Mouse (Mus musculus) right cerebral cortex, adult 2 months (tissue): Measurements from ENCODE around the gene Tcl1b2.
A peak's percentile ranks its signal among the peaks of the same experiment; 100 is the strongest.
"Not testable (repeated sequence)": the region's sequence is repeated elsewhere in the genome, so short reads cannot be mapped to it uniquely, and the experiment has no call there.

Experiments used
- DNase-seq, 2 experiments: peaks; one replicate each; pipeline ENCODE4 v3.0.0; 2021 to 2022; ENCODE audit warnings: low spot score in 2 of 2

Gene Tcl1b2

DNA sequence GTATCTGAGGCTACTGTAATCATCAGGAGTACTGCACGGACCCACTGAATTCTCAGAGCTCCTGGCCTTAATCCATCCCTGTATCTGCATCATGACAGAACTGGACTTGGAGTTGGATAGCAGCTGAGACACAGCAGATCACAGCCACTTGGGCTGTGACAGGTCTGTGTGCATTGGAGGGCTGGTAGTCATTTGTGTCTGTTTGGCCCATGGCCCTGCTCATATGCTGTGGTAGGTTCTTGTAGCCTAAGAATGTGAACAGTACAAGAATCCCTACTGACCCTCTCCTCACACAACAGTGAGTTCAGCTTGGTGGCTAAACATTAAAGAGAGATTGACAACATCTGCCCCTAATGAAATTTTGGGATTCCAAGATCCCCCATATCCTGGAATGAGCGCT is 27.6 kb downstream of the Tcl1b2 start:
- DNase-seq, result no peak

DNA sequence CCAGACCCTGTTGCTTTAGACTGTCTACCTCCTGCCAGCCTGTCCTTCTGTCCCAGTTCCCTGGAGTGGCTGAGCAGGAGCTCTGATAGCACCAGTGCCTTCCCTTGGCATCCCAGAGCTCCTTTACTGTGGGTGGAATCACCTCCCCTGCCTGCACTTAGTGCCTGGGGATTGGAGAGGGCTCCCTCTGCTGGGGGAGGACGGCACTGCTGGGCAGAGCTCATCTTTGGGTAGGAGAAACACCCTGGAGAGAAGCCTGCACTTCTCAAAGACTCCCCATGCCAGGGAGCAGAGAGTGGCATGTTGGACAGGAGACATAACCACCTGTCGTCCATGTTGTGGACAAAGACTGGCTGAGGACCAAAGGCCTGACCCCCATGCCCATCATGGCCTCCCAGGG is 28.5 kb downstream of the Tcl1b2 start:
- peak; percentile 51 to 60 for DNase-seq

DNA sequence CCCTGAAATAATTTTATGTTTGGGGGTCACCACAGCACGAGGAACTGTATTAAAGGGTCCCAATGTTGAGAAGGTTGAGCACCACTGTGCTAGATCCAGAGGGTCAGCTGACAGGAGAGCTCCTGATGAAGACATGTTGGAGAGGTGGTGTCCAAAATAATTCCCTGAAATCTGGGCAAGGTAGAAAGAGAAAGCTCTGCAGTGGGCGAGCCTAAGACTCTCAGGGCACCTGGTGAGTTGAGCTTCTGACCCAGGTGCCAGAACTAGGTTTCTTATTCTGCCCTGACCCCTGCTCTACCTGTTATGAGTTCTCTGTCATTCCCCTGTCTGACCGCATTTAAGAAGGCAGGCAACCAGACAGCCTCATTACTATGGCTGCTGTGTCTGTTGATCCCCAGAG is 30.2 kb downstream of the Tcl1b2 start, which contains the start of gene Tcl1b5:
TSS of gene Tcl1b5 (plus strand) at position 301 of the 400 bp plus-strand sequence.
- DNase-seq, result not testable (repeated sequence)

DNA sequence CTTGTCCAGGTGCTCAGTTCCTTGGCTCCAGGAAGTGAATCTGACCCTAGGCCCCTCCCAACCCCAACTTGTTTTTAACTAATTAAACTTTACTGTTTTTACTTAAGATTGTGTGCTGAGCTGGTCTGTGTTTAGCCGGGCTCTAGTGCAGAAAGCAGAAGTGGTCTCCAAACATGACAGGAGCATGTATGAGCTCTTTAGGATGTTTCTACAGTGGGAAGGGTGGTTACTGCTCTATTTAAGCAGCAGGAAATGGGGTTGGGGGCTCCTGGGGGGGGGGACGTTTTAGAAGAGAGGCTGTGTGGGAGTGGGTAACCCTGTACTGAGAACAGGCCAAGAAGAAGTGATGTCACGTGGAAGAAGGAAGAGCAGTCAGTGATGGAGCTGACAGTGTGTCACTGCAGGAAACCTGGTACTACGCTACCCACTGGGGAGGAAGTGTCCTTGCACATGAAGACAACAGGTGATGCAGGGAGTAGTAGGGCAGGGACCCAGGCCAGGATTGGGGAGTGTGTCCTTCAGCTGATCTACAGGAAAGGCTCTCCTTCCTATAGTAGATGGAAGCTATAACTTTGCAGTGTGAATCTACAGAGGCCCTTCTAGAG is 35.3 kb downstream of the Tcl1b2 start:
- not testable (repeated sequence) for DNase-seq

DNA sequence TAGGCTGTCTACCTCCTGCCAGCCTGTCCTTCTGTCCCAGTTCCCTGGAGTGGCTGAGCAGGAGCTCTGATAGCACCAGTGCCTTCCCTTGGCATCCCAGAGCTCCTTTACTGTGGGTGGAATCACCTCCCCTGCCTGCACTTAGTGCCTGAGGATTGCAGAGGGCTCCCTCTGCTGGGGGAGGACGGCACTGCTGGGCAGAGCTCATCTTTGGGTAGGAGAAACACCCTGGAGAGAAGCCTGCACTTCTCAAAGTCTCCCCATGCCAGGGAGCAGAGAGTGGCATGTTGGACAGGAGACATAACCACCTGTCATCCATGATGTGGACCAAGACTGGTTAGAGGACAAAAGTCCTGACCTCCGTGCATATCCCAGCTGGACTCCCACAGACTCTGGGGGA is 43.2 kb downstream of the Tcl1b2 start:
- DNase-seq, result peak; percentile 7 to 18

DNA sequence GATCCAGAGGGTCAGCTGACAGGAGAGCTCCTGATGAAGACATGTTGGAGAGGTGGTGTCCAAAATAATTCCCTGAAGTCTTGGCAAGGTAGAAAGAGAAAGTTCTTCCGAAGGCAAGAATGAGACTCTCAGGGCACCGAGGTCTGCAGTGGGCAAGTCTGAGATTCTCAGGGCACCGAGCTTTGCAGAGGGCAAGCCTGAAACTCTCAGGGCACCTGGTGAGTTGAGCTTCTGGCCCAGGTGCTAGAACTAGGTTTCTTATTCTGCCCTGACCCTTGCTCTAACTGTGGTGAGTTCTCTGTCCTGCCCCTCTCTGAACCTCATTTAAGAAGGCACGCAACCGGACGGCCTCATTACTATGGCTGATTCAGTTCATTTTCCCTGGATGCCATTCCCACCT is 44.9 kb downstream of the Tcl1b2 start, which contains the start of gene Tcl1b3:
TSS of gene Tcl1b3 (plus strand) at position 301 of the 400 bp plus-strand sequence.
- DNase-seq, result not testable (repeated sequence)

DNA sequence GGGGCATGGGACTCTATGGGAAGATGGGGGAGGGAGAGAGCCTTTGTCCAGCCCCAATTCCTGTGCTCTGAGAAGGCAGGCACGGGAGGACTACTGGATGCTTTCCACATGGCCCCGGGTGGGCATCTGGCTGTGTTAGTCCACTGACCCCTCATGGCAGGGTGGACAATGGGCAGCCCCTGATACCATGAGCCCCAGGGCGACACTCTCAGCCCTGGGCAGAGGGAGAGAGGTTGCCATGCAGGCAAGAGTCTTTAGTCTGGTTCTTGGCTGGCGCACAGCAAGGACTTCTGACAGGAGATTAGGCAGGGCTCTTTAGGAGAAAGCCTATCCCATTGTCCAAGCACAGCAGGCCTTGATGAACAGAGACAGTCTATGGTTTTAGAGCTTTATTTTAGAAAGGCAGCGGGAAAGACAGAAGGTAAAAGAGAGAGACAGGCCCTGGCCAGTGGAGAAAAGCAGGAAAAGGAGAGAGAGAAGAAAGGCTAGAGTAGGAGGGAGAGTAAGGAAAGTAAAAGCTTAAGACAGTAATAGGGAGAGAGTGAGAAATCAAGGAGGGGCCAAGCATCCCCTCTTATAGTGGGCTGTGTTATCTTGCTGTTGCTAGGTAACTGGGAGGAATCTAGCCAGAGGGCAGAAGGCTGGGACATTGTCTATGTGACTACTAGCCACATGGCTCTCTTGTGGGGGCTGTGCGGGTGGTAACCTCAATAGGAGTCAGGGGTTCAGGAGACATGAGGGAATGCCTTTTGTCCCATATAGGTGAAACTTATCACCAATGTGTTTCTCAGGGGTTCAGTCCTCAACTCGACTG is 54.1 kb downstream of the Tcl1b2 start:
- not testable (repeated sequence) for DNase-seq

DNA sequence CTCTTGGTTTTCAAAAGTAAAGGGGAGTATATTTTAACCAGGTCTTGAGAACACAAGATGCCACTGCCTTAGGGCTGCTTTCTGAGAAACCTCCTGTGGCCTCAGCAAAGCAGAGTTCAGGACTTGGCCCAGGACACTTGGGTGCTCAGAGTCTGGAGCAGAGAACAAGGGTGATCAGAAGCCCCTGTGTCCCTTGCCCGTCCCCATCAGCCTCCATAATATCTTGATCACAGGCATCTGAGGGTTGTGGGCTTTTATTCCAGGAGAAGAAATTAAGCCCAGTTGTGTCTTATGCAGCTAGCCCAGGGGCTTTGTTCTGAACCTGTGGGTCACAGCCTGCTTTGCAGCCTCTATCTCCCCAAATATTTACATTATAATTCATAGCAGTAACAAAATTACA is 55.8 kb downstream of the Tcl1b2 start, which contains the start of gene Tcl1b4:
TSS of gene Tcl1b4 (plus strand) at position 301 of the 400 bp plus-strand sequence.
- not testable (repeated sequence) for DNase-seq
